Mouse (Mus musculus) naive thymus-derived CD4-positive, alpha-beta T cell, adult 2 months (primary cell): ENCODE measurements around the gene Mterf2.

Experiments
- DNase-seq: peaks from one replicate; pipeline ENCODE4 v3.0.0-alpha.2; 2011; ENCODE audit warnings: low read depth

Mterf2 gene

GRCm38 (mm10) chr10:85127395-85128287 lies at the start of gene Mterf2:
Gene Mterf2 (minus strand): TSS chr10:85128027.
- DNase-seq, result peak; percentile 95

DNA sequence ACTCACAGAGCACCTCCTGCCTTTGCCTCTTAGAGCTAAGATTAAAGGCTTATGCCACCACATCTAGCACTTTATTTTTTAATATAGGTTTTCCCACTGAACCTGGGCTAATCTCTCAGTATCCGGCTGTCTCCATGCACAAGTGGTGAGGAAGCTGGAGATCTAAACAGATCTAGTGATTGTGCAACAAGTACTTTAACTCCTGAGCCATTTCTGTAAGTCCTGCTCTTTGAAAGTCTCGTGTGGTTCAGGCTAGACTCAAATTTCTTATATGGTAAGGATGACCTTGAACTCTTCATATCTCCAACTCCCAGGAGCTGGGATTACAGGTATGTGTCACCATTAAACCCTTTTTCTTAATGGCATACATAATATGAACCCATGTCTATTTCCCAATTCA lies 48.8 kb upstream of the Mterf2 start:
- DNase-seq, result no peak

DNA sequence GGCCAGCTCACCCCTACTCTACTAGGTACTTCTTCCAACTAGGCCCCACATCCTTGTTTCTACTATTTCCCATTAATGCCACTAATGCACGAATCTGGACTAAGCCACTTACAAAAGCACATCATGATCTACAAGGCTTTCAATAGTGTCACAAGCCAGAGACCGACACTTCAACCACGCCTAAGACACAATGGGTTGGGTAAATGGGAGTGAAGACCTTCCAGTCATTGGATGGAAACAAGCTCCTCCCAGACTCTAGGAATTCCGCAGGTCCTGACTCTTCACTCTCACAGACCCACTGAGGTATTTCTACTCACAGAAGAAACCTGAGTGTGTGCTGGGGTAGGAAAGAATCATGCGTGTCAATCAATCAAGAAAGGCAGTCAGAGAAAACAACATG lies 37.5 kb upstream of the Mterf2 start:
- no peak for DNase-seq

DNA sequence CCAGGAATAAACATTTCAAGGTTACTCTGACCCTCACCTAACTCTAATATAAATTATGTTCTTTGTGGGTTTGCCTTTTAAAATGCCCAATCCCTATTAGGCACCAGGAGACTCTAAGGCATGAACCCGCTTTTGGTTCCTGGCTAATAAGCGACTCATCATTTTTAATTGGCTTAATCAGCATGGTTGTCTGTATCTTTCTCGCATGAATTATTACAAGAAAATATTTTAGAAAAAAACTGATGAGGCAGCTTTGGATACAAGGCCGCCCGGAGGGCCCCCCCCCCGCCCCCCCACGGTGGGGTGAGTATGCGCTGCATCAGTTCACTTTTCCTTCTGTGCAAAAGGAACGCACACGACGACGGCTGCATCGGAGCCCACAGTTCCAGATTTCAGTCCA lies 37.0 kb upstream of the Mterf2 start:
- DNase-seq, result no peak

GRCm38 (mm10) chr10:85161745-85162351 lies 34.0 kb upstream of the Mterf2 start:
- DNase-seq, result peak; percentile 43

DNA sequence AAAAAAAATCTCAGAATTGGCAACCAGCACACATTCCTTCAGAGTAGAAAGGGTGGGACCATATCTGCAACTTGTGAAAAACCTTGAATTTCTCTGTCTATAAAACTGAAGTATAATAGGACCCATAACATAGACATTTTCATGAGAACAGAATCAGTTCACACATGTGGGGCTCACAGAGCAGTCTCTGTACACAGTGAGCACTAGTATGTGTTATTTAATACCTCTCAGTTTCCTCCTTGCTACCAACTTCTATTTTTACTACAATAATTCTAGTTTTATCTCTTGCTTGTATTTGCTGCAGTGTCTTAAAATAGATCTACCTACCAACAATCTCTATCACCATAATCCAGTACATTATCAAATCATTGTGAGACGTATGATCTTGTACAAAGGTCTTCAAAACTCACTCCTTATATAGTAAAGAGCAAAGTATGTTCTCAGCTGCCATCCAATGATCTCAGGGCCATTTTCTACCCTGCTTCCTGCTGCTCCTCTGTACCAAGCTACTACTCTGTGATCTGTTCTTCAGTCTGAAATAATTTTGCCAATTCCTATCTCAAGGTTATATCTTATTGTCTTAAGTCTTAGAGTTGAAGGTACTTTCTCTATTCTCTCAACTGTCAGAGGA lies 32.3 kb upstream of the Mterf2 start:
- peak; percentile 28 for DNase-seq

GRCm38 (mm10) chr10:85157451-85157850 lies 29.6 kb upstream of the Mterf2 start:
- DNase-seq, result no peak

DNA sequence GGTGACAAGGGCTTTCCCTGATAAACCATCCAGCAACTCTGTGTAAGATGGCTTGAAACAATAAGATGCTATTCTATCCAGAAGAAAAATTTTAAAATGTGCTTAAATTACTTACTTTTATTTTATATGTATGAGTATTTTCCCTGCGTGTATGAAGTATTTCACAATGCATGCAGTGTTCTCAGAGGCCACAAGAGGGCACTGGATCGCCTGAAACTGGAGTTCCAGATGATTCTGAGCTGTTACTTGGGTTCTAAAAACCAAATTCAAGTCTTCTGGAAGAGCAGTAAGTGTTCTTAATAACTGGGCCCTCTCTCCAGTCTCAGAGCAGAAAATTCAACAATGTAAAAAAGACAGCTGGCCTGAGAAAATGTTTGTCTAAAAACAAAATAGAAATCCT lies 26.4 kb upstream of the Mterf2 start:
- DNase-seq, result peak; percentile 74

GRCm38 (mm10) chr10:85149226-85149625 lies 21.4 kb upstream of the Mterf2 start:
- no peak for DNase-seq

DNA sequence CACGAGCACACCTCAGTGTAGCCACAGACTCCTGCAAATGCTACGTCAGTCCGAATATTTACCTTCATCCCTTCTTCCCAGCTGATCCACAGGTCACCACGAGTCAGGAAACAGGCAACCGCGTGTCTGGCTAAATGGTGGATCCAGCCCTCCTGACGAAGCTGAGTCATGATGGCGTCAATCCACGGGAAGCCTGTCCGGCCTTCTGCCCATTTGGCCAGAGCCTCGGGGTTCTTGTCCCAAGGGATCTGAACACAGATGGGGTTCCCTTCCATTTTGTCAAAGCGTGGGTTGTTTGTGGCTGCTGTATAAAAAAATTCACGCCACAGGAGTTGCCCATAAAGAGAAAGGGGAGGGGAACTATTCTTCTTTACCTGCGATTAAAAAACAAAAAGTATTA lies 18.5 kb upstream of the Mterf2 start:
- no peak for DNase-seq

GRCm38 (mm10) chr10:85141465-85141864 lies 13.6 kb upstream of the Mterf2 start:
- no peak for DNase-seq

DNA sequence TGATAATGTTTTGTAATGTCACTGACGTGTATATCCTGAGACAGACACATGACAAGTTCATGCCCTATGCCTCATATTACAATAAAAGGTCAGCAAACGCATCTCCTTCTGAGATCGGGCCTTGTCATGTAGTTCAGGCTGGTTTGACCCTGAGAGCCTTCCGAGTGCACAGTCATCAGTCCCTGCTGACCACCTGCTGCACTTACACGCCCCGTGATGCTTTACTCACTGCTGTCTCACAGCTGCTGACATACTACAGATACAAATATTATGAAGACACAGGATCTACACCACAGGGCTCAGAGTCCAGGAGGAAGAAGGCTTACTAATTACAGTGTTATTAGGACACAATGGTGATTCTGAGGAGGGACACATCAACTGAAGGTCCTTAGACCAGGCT lies 8.7 kb upstream of the Mterf2 start:
- DNase-seq, result no peak

DNA sequence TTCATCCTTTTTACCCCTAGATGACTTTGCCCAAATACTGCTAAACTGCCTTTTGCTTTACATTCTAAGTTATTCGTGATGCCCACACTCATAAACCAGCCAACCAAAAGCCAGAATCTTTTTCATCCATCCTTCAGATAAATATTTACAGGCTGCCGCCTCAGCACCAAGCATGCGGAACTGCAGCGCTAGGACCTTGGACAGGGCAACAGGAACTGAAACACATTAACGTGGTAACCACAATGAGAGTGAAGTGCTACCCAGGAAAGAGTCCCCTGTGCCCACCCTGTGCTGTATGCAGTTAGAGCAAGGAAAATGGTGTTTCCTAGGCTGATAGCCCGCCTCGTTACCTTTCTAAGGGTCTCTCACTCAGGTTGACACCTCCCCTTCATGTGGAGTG lies 626 bp upstream of the Mterf2 start:
- no peak for DNase-seq

DNA sequence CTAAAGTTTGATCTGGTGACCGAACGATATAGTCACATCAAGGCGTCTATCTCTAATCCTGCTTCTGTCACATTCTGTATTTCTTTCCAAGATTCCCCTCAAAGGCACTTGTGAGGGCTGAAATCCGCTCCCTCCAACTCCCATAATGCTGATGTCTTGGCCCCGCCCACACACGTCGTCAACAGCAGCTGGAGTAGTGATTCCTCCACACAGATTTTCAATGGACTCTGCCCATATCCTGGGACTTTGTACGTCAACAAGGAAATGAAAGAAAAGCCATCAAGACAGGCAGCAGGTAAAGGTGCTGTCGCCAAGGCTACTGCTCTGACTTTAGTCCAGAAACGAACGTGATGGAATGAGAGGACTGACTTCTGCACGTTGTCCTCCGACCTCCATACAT lies 2.6 kb downstream of the Mterf2 start:
- DNase-seq, result no peak

GRCm38 (mm10) chr10:85114409-85114808 lies 13.4 kb downstream of the Mterf2 start:
- DNase-seq, result no peak

- peak; percentile 48 for DNase-seq
Observed at GRCm38 (mm10) chr10:85103085-85103885, 24.5 kb downstream of the Mterf2 start.

GRCm38 (mm10) chr10:85102247-85103084 lies 25.4 kb downstream of the Mterf2 start, which contains the start of the genes Fhl4 and Tmem263:
Gene Fhl4 (minus strand): TSS chr10:85102495.
Gene Tmem263 (plus strand): TSS chr10:85102627.
- DNase-seq, result peak; percentile 89

DNA sequence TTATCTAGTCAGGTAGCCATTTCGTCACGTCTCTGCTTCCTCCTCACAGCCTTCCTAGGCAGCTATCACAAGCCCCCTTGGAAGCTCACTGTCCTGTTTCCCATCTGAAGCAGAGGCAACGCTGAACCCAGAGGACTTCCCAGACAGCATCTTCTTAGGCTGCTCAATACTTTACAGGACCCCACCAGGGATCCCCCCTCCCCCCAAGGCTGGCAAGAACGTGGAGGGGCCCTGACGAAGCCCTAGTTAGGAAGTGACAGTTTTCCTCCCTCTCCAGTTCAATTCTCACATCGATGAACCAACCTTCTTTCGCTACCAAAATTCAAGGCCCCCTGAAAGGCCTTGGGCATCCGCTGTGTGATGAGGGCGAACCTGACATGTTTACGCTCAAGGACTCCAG lies 26.0 kb downstream of the Mterf2 start:
- DNase-seq, result no peak

GRCm38 (mm10) chr10:85071605-85072152 lies 56.1 kb downstream of the Mterf2 start:
- DNase-seq, result no peak
